Mouse (Mus musculus) megakaryocyte, adult 5-6 weeks (primary cell): ENCODE results near the gene Ly9. TPM values are rescaled to one million over a fixed set of nuclear protein-coding genes. Genes with fewer than 3 reads are reported as not detected.
A peak's percentile ranks its signal among the peaks of the same experiment; 100 is the strongest.

Experiments
- ATAC-seq: 2 replicates; pipeline ENCODE4 v1.8.0; 2016; ENCODE audit warnings: mild to moderate bottlenecking, inconsistent platforms; ENCODE audit not compliant: poor library complexity, severe bottlenecking
- total RNA-seq, 2 experiments: library from RNA; stranded (forward) in 1 of 2; stranded (reverse) in 1 of 2; fragments of 153-499, 151-499 nt in 1 of 2; fragments of 221-1000, 200-1000 nt in 1 of 2; gene quantifications; 2 replicates each; pipeline versions ENCODE4 v1.2.3 to v1.2.4; 2015 to 2017

The Ly9 gene
- total RNA-seq (2015) (41.3 and 43.2 TPM in 2 replicates), total RNA-seq (2017) (72.9 and 75.3 TPM in 2 replicates)

DNA sequence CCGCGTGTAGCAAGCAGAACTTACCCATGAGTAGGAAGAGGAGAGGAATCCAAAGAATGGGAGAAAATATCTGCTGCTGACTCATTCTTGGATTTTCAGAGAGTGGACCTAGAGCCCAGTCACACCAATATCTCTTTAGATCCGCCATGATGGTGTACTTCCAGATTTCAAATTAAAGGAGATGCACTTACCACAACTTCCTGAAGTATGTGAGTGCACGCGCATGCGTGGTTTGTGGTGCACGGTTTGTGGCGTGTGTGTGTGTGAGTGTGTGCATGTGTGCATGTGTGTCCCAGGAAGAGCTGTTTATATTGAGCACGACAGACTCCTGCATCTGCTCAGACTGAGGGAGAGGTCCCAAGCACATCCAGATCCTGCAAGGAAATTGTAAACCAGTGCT lies at the start of gene Ly9:
Ly9 (minus strand) TSS at position 235 of the 400 bp plus-strand sequence.
- ATAC-seq, result peak; percentile 78

GRCm38 (mm10) chr1:171652734-171653133 lies 45.5 kb upstream of the Ly9 start, which contains the start of gene Slamf7:
Gene Slamf7, minus strand, starts transcription at chr1:171653035.
- ATAC-seq, result no peak

DNA sequence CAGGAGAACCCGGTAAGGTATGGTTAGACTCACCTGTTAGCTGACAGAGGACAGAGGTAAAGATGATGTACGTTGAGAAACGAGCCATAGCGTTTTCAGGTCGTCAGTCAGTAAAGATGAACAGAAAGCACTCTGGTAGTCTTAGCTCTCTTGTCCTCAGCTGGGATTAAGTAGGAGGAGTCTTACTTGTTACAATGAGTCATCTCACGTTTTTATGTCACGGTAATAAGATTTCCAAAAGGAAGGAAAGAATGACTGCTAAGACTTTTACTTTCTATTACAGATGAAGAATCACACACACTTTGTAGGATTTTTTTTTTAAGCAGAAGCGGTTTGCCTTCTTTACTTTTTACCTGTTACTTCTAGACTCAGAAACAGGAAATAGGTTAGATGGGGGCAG lies 41.6 kb upstream of the Ly9 start:
- ATAC-seq, result no peak

DNA sequence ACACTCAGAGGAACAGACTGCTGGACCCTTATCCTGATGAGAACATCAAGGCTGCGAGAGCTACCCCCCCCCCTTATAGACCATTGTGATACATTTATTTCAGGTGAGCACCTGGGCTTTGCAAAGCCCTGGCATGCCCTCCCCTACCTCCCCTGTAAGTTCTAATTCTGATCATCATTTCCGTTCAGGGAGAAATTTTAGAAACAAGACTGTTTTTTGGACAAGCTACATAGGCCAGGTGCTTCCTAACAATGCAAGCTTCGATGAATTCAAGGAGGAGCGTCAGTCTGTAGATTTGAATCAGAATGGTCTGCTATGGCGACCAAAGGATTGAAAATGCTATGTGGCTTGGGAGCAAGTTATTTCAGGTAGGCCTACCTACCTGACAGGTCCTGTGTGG lies 40.5 kb upstream of the Ly9 start:
- no peak for ATAC-seq

DNA sequence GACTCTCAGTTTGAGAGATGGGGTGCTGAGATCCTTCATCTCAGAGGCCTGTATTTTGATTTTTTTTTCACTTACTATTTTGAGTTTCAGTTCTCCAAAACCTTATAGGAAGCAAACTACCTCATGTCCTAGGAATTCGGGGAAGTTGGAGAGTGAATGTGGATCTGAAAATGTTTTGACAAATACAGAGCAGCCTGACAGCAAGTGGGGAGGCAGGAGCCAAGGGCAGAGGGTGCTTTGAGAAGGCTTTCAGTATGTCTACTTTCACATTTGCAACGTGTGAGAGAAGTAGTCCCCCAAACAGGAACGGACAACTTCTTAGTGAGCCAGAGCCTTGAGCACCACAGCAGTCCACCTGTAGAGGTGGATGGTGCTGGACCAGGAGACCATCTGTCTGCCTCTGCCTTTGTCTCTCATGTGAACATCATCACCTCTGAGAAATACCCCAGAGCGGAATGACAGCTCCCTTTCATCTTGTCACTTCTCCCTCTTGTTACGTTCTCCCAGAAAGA lies 39.3 kb upstream of the Ly9 start:
- ATAC-seq, result peak; percentile 72

DNA sequence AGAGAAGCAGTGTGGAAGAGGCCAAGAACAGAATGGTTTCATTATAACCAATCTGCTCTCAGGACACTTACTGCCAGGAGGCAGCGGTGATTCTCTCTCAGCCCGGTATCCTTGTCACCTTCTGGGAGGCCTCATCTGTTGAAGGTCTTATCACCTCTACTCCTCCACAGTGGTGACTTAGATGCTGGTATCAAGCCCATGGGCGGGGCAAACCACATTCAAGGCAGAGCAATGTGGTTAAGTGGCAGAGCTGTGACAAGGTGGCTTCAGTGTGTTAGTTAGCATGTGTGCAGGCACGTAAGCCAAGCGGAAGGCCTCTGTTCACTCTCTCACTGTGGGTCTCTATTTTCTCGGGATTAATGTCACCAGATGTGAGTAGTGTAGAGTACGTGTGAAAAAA lies 36.4 kb upstream of the Ly9 start:
- peak; percentile 62 for ATAC-seq

DNA sequence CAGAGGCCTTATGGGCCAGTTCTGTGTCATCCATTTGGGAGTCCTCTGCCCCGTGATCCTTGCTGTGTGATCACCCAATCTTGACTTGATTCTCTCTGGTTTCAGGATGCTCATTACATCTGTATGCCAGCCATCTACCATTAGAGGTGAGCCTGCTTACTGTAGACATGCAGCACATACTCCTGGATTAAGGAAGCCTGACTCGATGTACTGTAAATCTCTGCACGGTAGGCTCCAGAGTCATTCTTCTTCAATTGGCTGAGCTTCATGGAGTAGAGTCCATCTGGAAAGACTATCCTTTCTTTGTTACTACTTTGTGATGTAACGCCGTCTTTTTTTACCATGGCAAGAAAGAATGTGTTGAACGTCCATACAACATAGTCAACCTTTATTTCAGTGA lies 33.6 kb upstream of the Ly9 start:
- ATAC-seq, result no peak

DNA sequence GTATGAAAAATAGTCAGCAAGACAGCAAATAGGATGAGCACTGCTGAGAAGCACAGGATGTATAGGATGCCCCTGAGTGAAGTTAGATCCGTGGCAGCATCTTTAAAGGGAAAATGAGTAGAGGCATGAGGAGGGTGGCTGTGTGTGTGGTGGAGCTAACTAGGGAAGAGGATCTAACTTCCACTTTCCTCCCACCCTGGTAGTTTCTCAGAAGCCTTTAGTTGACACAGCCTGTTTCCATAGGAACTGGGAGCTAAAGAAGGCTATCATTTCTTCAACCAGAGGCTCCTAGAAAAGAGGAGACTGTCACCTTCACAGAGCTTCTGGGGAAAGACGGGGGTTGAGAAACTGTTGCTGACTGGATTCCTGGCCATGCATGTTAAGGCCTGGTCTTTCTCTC lies 31.5 kb upstream of the Ly9 start:
- ATAC-seq, result no peak

- peak; percentile 88 for ATAC-seq
Measured at GRCm38 (mm10) chr1:171637101-171637500, 29.9 kb upstream of the Ly9 start.

DNA sequence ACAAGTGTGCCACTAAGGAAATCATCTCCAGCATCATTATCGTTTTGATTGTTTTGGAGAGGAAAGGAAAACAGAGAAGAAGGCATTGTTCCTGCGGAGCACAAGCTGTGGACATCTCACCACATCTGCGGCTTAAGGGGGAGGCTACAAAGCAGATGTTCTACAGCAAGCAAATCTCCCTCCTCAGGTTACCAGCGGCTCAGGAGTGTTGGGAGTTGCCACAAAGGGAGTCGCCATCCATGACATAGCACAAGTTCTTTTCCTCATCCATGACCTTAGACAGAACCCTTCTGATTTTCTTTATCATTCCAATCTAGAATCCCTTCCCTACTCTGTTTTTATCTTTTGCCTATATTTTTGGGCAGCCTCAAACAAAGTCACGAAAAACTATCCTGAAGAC lies 28.5 kb upstream of the Ly9 start:
- ATAC-seq, result no peak

DNA sequence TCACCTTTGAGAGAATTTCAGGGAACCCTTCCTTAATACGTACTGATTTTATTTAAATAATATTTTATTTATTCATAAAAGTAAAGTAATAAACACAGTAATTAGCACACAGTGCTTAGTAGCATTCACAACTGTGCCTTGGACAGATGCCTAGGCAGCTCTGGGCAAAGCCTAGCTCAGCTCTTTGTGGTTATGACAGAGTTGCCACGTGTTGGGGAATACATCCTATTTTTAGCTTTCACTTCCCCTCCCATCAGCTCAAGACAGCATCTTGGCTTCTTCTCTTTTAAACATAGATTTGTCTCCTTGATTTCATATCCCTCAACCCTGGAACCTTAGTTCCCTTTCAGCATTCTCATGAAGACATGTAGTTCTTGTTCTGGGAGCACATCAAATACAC lies 24.2 kb upstream of the Ly9 start:
- ATAC-seq, result peak; percentile 91

DNA sequence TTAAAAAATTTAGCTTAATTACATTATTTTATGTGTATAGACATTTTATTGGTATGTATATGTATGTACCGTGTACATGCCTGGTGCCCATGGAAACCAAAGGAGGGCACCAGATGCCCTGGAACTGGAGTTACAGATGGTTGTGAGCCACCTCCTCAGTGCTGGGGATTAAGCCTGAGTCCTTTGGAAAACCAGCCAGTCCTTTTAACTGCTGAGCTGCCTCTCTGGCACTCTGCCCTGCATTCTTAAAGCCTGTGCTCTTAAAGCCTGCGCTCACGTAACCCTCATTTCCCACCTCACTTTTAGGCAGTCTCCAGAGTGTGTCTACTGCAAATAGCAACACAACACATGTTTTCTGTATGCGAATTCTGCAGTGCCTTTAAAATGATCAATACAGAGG lies 23.7 kb upstream of the Ly9 start:
- ATAC-seq, result no peak

GRCm38 (mm10) chr1:171630041-171630440 lies 22.8 kb upstream of the Ly9 start:
- no peak for ATAC-seq

GRCm38 (mm10) chr1:171629168-171629567 lies 22.0 kb upstream of the Ly9 start:
- ATAC-seq, result peak; percentile 39

- ATAC-seq, result no peak
Measured at GRCm38 (mm10) chr1:171627801-171628200, 20.6 kb upstream of the Ly9 start.

DNA sequence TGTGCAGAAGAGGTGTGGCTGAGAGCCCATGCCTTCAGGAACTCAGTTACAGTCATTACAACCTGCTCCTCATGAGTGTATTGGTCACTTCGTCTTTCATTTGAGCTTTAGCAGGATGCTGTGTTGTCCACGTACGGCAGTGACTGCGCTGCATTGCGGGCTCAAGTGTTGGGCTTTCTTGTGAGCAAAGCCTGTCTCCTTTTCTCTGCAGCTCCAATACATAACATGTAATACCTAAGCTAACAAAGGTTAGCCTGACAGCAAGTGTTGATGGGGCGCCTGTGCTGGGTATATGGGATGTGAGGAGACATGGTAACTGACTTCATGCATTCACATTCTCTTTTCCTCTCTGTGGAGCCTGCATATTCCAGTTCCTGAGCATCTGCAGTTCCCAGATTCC lies 12.9 kb upstream of the Ly9 start:
- no peak for ATAC-seq

DNA sequence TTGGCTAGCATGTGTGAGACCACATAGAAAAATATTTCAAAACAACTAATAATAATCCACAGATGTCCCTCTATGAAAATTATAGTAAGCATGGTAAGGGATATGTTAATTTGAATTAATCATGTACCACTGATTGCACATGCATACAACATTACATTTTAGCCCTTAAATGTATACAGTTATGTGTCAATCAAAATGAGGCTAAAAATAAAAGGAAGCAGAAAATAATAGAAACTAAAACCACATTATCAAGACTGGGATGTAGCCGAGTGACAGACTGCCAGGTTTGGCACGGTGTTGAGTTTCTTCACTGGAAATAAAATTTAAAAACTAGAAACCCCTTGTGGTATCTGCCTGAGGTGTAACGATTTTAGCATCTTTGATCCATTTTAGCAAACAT lies 12.4 kb upstream of the Ly9 start:
- ATAC-seq, result peak; percentile 29; the same call in 1 of the 2 replicates

- ATAC-seq, result peak; percentile 89
Measured at GRCm38 (mm10) chr1:171619001-171619400, 11.8 kb upstream of the Ly9 start.

- ATAC-seq, result peak; percentile 75
Measured at GRCm38 (mm10) chr1:171616881-171617515, 9.8 kb upstream of the Ly9 start.

GRCm38 (mm10) chr1:171613962-171614361 lies 6.8 kb upstream of the Ly9 start:
- peak; percentile 38; the same call in 1 of the 2 replicates for ATAC-seq

GRCm38 (mm10) chr1:171610781-171611180 lies 3.6 kb upstream of the Ly9 start:
- 0 out of 2 replicates have a peak, but pooled peaks have one; percentile 38 for ATAC-seq

GRCm38 (mm10) chr1:171610026-171610425 lies 2.8 kb upstream of the Ly9 start:
- peak; percentile 60 for ATAC-seq

DNA sequence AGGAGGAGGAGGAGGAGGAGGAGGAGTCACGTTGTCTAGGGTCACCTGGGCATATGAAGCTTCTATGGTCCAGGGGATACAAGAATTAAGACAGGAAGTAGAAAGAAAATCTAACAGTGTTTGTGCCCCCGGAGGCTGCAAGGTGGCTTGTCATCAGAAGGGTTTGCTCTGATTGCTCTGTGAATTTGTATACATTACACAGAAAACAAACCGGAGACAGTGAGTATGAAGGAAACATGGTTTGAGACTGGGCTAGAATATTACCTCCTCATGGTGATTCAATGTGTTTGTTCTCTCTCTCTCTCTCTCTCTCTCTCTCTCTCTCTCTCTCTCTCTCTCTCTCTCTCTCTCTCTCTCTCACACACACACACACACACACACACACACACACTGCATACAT lies 554 bp downstream of the Ly9 start:
- ATAC-seq, result no peak
